ENCODE assay signal across 9 mouse cellular contexts in genomic region chr5:113830292-113830643, GRCm38 (mm10). TPM values are rescaled to one million over a fixed set of nuclear protein-coding genes. Genes with fewer than 3 reads are reported as not detected.
DNase-seq lines count a peak whose midpoint lies in the region; ATAC-seq lines count a peak whose summit lies in the region.
"Had no signal": no experiment of that assay in that cellular context is flagged by ENCODE, and none has a peak within 500 bp of the region (broad histone marks: within the 10 kb centered on the region; RNA-seq: fewer than 3 reads in every experiment).

No protein-coding gene starts in this region.

- ATAC-seq in inflammation-experienced regulatory T-cells, adult 6 months: peak; percentile 43
- peak; percentile 70 for ATAC-seq in neutrophil, adult 5-6 weeks (ENCODE audit: extremely low read depth, insufficient number of reproducible peaks, low FRiP score, poor library complexity, severe bottlenecking)
- no peak for ATAC-seq in cerebellum, adult (ENCODE audit: insufficient number of reproducible peaks, low FRiP score, low TSS enrichment)
- no peak for ATAC-seq in midbrain, embryonic 16.5 days

- no peak overlapping the region for H3K4me2 ChIP-seq in midbrain, embryonic 16.5 days (ENCODE audit: low read length)
- H3K4me2 ChIP-seq: midbrain, embryonic 12.5 days had no signal

- no peaks in the 10 kb centered on the region for H3K9me3 ChIP-seq in midbrain, embryonic 16.5 days (replicated peaks; ENCODE audit: control insufficient read depth, low read length, poor library complexity, severe bottlenecking)
- H3K9me3 ChIP-seq: midbrain, embryonic 12.5 days had no signal

- H3K27ac ChIP-seq in midbrain, embryonic 16.5 days (ENCODE audit: low read length): no peak overlapping the region
- H3K27ac ChIP-seq: midbrain, embryonic 12.5 days had no signal

- no peaks in the 10 kb centered on the region for H3K36me3 ChIP-seq in midbrain, embryonic 16.5 days (ENCODE audit: control insufficient read depth, insufficient read depth, low read length)
- H3K36me3 ChIP-seq: midbrain, embryonic 12.5 days had no signal

- 76% methylated on average over 10 of the region's 10 CpGs for WGBS in midbrain, embryonic 16.5 days

- DNase-seq in adrenal gland, postnatal 14 days: peak; percentile 57
- DNase-seq in adrenal gland, postnatal 25 days: no peak
- peak; percentile 57 for DNase-seq in MEL-GATA-1-ER (ENCODE audit: extremely low read depth, low read depth)
- DNase-seq in yolk sac, embryonic 10.5 days (ENCODE audit: low spot score): no peak

- no peaks in the 10 kb centered on the region for H3K27me3 ChIP-seq in midbrain, embryonic 16.5 days (ENCODE audit: control insufficient read depth, insufficient read depth, low read depth, low read length)
- H3K27me3 ChIP-seq: midbrain, embryonic 12.5 days had no signal

- H3K9ac ChIP-seq in midbrain, embryonic 16.5 days (ENCODE audit: low read depth, low read length): no peak overlapping the region
- H3K9ac ChIP-seq: midbrain, embryonic 12.5 days had no signal

- H3K4me1 ChIP-seq in midbrain, embryonic 16.5 days (ENCODE audit: control insufficient read depth, insufficient read depth, low read length): no peaks in the 10 kb centered on the region
- H3K4me1 ChIP-seq: midbrain, embryonic 12.5 days had no signal

- H3K4me3 ChIP-seq in midbrain, embryonic 16.5 days (ENCODE audit: low read depth, low read length): no peak overlapping the region
- H3K4me3 ChIP-seq: midbrain, embryonic 12.5 days had no signal

RNA-seq across cellular contexts. Expression of gene Selplg, which starts 2.2 kb away (rescaled TPM):
- 4.1 and 16.3 TPM in 2 replicates for total RNA-seq in adrenal gland, postnatal 14 days (2021)
- total RNA-seq in adrenal gland, postnatal 25 days (2021): 1.5 and 3.3 TPM in 2 replicates
- 100 to 1,000 TPM; 457 to 620 (median 469) TPM for polyA plus RNA-seq in inflammation-experienced regulatory T-cells, adult 6 months (2017; shearing (Covaris generic))
- 568 and 590 TPM in 2 replicates for total RNA-seq in neutrophil, adult 5-6 weeks (2017)
- polyA plus RNA-seq in midbrain, embryonic 16.5 days (2015; fragmentation: Nextera tagmentation; extraction: Ambion mirVana): 1.6 and 2.0 TPM in 2 replicates

RNA-seq across cellular contexts. Expression of gene Tmem119, which starts 30.0 kb away (rescaled TPM):
- 9.6 and 10.9 TPM in 2 replicates for total RNA-seq in adrenal gland, postnatal 14 days (2021)
- 5.4 and 7.7 TPM in 2 replicates for total RNA-seq in adrenal gland, postnatal 25 days (2021)
- not detected for polyA plus RNA-seq in inflammation-experienced regulatory T-cells, adult 6 months (2017; shearing (Covaris generic))
- total RNA-seq in neutrophil, adult 5-6 weeks (2017): 0.23 TPM in 1 of 2 replicates, not detected in the other
- polyA plus RNA-seq in midbrain, embryonic 16.5 days (2015; fragmentation: Nextera tagmentation; extraction: Ambion mirVana): 4.8 and 5.0 TPM in 2 replicates

RNA-seq across cellular contexts. Expression of gene Iscu, which starts 57.7 kb away (rescaled TPM):
- 429 and 451 TPM in 2 replicates for total RNA-seq in adrenal gland, postnatal 14 days (2021)
- 708 and 898 TPM in 2 replicates for total RNA-seq in adrenal gland, postnatal 25 days (2021)
- 10 to 100 TPM in 2 of 3 experiments, 1 to 10 TPM in 1; 5.7 to 45.5 (median 16.1) TPM for polyA plus RNA-seq in inflammation-experienced regulatory T-cells, adult 6 months (2017; shearing (Covaris generic))
- total RNA-seq in neutrophil, adult 5-6 weeks (2017): 162 and 184 TPM in 2 replicates
- polyA plus RNA-seq in midbrain, embryonic 16.5 days (2015; fragmentation: Nextera tagmentation; extraction: Ambion mirVana): 77.8 and 84.5 TPM in 2 replicates

RNA-seq across cellular contexts. Expression of gene Sart3, which starts 58.0 kb away (rescaled TPM):
- total RNA-seq in adrenal gland, postnatal 14 days (2021): 33.8 and 38.4 TPM in 2 replicates
- 45.0 and 50.7 TPM in 2 replicates for total RNA-seq in adrenal gland, postnatal 25 days (2021)
- 10 to 100 TPM; 12.7 to 15.3 (median 13.0) TPM for polyA plus RNA-seq in inflammation-experienced regulatory T-cells, adult 6 months (2017; shearing (Covaris generic))
- total RNA-seq in neutrophil, adult 5-6 weeks (2017): 46.8 and 50.5 TPM in 2 replicates
- polyA plus RNA-seq in midbrain, embryonic 16.5 days (2015; fragmentation: Nextera tagmentation; extraction: Ambion mirVana): 39.8 and 47.5 TPM in 2 replicates

Comparison
In these comparisons a context has a peak if more than half of its experiments do, and no peak if none do; other contexts are left out.
1. DNase-seq: peak in adrenal gland, postnatal 14 days (single experiment) and MEL-GATA-1-ER (single experiment); none in adrenal gland, postnatal 25 days (single experiment) and yolk sac, embryonic 10.5 days (single experiment).
2. ATAC-seq: peak in inflammation-experienced regulatory T-cells, adult 6 months (single experiment) and neutrophil, adult 5-6 weeks (single experiment); none in cerebellum, adult (single experiment) and midbrain, embryonic 16.5 days (single experiment).
3. RNA of gene Selplg, which starts 2.2 kb away (total RNA-seq): 568 to 590 TPM in neutrophil, adult 5-6 weeks; 4.1 to 16.3 TPM in adrenal gland, postnatal 14 days and 1.5 to 3.3 TPM in adrenal gland, postnatal 25 days; every median in the first group is over 10 times any median in the second.